Mouse (Mus musculus) right cerebral cortex, postnatal 10 days (tissue): ENCODE measurements around the gene Krt25.
A peak's percentile ranks its signal among the peaks of the same experiment; 100 is the strongest.

Experiments
- DNase-seq, 2 experiments: peaks; one replicate each; pipeline ENCODE4 v3.0.0; 2021; ENCODE audit warnings: low spot score in 2 of 2

The Krt25 gene

DNA sequence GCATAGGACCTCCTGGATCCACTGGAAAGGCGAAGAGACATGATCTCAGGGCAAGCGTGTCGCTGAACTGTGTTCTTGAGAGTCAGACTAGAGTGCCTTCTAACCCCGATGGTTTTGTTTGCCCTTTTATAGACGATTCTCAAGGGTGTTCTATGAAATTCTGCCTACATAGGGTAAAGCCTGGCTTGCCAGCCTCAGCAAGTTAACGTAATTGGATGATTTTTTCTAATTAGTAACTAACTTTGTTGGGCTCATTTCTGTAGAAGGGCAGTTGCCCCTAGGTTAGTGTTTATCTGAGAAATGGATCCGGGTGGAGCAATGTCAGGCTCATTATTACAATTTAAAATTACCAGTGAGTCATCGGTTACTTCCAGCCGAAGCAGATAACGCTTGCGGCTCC is at the start of gene Krt25:
Gene Krt25 (minus strand): TSS at position 101 of the 400 bp plus-strand sequence.
- DNase-seq, result no peak

GRCm38 (mm10) chr11:99369853-99370451 is 47.2 kb upstream of the Krt25 start:
- DNase-seq, result peak; percentile 74 to 83

DNA sequence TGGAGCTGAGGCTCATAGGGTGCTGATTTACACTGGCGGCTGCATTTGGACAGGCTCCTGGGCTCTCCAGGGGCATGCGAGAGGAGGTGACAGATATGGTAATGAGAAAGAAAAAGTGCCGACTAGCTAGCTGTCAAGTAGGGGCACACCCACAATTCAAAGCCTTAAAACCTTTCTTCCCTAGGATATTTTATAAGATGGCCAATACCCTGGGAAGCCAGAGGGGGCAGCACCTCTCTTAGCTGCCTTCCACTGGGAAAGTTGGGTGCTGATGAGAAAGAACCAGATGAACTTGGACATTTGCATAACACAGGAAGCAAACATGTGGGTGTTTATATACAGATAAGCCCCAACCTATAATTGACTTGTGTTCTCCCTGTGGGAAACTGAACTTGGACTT is 46.5 kb upstream of the Krt25 start:
- DNase-seq, result no peak

- DNase-seq, result no peak
Measured at GRCm38 (mm10) chr11:99366791-99367190, 44.0 kb upstream of the Krt25 start.

DNA sequence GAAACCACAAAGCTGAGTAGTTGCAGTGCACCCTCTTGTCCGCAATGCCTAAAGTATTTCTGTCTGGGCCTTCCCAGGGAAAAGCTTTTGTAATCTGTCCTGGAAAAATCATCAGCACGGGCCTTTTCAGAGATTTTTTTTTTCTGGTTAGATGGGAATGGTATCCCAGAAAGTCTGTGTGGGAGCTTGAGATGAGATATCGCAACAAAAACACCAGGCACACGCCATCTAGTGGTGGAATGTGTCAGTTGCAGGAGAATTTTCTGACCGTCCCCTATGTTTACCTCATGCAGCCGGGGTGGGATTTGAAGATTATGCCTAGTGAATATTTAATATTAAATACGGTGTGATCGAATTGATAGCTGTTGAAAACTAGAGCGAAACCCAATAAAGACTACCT is 41.7 kb upstream of the Krt25 start:
- peak; percentile 50 for DNase-seq

DNA sequence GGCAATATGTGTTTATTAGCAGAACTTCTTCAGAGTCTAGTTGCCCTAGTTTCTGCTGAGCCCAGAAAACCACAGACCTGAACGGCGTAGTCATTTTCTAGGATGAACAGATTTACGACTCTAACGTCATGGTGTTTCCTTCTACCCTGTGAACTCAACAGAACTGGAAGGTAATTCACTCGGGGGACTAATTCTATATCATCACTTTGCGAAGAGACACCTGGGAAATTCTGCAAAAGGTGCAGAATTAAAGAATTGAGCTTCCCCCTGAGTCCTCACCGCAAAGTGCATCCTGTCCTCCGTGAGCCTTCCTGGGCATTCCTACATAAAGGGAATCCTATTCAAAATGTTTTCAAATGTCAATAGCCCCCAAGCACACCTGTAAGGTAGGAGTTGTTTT is 38.7 kb upstream of the Krt25 start:
- DNase-seq, result no peak

- no peak for DNase-seq
Measured at GRCm38 (mm10) chr11:99351004-99351403, 28.3 kb upstream of the Krt25 start, which contains the start of gene Krt27. Gene Krt27 (minus strand): TSS chr11:99351104.

- DNase-seq, result peak in 1 of 2 experiments; percentile 30
Measured at GRCm38 (mm10) chr11:99339299-99339847, 16.6 kb upstream of the Krt25 start.

- no peak for DNase-seq
Measured at GRCm38 (mm10) chr11:99337866-99338265, 15.1 kb upstream of the Krt25 start, which contains the start of gene Krt26. Gene Krt26 (minus strand): TSS chr11:99337966.

DNA sequence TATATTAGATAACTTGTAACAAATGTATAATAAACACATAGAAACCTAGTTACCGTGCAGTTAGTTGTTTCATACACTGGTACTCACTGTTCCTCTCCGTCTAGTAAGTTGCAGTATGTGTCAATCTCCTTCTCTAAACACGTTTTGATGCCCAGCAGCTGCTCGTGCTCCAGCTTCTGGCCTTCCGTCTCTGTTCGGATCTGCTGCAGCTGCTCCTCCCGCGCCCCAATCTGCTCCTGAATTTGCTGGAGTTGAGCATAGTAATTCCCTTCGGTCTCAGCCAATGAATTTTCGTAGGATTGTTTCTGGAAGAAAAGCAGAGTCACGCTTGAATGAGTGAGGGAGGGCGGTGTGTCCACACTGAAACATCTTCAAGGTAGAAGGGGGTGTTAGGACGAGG is 10.7 kb upstream of the Krt25 start:
- peak; percentile 62 to 76 for DNase-seq

DNA sequence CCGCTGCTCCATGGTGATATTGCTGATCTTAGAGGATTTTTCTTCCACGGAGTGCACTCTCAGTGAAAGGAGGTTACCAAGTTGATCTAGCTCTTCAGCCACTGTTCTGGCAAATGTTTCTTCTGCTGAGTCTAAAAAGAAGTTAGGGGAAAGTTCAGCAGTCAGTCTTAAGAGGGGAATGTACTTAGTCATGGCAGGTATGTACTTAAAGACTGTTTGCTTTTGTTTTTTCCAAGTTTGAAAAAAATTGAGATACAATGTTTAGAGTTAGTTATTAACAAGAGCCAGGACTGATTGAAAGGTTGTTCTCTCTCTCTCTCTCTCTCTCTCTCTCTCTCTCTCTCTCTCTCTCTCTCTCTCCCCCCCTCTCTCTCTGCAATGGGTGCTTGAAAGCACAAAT is 6.9 kb upstream of the Krt25 start:
- DNase-seq, result no peak

DNA sequence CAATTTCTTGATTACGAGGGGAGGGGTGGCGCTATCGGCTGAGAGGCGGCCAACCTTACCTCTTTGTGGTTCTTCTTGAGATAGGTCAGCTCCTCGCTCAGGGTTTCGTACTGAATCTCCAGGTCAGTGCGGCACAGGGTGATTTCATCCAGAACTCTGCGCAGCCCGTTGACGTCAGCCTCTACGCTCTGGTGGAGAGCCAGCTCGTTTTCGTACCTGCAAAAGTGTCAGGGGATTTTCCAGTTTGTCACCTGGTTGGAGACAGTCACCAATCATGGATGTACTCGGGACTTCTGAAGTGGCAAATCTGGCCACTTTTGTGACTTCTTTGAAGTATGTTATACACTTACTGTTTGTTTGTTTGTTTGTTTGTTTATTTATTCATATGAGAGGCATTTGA is 1.7 kb downstream of the Krt25 start:
- no peak for DNase-seq

DNA sequence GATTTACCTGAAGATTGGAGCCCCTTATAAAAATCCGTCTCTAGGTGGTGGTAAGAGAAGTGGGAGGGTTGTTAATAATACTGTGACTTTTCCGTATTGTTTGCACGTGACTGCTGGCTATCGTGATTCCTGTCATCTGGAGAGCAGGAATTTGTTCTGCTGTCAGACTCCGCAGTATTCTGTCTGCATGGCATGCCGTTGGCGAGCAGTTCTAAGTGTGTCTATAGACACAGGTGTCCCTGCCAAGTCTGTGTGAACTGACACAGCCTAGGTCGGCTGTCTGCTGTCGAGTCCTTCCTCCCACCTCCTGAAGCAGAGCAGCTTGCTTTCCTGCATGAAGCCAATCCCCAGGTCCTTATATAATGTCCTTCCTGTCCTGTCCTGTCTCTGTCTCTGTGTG is 3.6 kb downstream of the Krt25 start:
- DNase-seq, result no peak

DNA sequence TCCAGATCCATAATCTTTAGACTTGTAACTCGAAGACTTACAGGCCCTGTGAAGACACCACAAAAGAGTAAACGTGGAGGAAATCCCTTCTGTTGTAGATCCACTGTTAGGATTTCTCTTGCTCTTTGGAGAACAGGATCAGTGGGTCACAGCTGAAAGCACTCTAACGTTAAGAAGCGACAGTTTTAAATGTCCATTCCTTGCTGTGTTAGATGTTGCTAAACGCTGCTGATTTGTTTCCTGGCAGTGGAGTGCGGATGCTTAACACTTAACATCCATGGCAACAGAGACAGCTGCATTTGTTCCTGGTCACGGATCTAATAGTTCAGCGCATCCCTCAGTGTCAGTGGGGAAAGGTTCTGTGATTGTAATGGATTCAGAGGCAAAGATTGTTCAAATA is 6.2 kb downstream of the Krt25 start:
- DNase-seq, result no peak

- DNase-seq, result no peak
Measured at GRCm38 (mm10) chr11:99314594-99314993, 8.2 kb downstream of the Krt25 start.

DNA sequence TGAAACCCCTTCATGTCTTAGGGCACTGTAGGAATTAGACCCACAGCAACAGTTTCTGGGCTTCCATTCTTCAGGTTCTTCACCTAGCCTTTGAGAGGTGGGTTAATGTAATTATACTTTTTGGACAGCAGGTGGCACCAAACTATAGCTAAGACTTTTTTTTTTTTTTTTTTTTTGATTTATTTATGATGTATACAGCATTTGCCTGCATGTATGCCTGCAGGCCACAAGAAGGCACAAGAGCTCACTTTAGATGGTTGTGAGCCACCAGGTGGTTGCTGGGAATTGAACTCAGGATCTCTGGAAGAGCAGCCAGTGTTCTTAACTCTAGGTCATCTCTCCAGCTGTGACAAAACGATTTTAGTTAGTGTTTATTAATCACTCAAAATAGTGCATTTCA is 11.9 kb downstream of the Krt25 start:
- no peak for DNase-seq

DNA sequence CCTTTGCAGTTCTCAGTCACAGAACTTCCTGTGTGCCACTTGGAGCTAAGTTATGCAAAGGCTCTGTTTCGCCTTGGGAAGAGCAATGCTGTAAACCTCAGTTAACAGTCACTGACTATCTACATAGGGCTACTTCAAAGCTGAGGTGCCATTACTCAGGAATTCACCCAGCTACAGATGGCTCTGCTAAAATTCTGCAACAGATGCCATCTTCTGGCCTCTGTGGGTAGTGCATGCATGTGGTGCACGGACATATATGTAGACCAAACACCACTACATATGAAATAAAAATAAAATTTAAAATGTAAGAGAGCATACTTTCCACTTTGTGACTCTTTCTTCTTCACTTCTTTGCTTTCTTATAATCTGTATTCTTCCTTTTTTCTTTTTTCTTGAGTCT is 15.2 kb downstream of the Krt25 start:
- DNase-seq, result peak; percentile 68 to 72

GRCm38 (mm10) chr11:99295039-99295438 is 27.7 kb downstream of the Krt25 start:
- DNase-seq, result no peak

DNA sequence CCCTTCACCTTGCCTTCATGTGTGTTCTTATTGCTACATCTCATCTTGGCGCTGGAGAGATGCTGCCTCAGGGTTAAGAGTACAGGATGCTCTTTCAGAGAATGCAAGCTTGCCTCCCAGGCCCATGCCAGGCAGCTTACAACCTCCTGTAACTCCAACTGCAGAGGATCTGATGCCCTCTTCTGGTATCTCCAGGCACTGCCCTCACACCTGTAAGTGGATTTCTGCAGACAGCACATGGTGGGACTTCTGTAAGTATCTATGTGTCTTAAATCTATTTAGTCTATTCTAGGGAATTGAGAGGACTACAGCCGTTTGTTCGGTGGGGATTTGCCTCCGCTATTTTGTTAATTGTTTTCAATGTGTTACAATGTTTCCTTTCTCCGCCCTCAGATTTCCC is 29.9 kb downstream of the Krt25 start:
- DNase-seq, result peak; percentile 43 to 59

DNA sequence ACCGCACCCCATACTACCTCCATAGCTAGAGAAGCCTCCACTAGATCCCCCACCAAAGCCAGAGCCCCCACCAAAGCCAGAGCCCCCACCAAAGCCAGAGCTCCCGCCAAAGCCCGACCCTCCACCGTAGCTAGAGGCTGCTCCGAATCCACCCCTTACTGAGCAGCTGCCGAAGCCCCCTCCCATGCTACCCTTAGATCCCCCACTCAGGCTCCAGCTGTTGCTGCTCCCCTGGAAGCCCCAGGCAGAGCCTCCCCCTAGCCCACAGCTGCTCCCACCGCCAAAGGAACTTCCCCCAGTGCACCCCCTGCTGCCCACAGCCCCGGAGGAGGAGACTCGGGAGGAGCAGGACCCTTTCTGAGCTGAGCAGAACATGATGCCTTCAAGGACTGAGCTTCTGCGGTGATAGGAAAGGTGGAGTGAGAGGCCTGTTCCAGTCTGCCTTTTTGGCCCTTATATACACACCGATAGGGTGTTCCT is 37.9 kb downstream of the Krt25 start, which contains the start of gene Krt24:
Gene Krt24 (minus strand): TSS at position 430 of the 480 bp plus-strand sequence.
- no peak for DNase-seq

- no peak for DNase-seq
Measured at GRCm38 (mm10) chr11:99284011-99284410, 38.7 kb downstream of the Krt25 start.

DNA sequence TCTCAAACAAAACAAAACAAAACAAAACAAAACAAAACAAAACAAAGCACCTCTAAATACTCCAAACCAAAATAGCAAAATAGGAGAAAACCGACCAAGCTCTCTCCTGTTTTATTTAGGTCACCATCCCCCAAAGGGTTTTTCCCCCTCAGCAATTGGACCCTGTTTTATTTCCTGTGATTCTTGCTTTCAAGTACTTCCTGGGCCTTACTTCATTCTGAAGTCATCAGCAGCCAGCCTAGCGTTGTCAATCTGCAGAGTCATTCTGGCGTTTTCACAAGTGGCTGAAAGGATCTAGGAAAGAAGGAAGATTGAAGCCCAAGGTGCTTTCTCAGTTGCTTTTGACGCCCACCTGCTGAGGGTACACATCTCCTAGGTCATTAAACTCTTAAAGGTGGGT is 39.4 kb downstream of the Krt25 start:
- no peak for DNase-seq

DNA sequence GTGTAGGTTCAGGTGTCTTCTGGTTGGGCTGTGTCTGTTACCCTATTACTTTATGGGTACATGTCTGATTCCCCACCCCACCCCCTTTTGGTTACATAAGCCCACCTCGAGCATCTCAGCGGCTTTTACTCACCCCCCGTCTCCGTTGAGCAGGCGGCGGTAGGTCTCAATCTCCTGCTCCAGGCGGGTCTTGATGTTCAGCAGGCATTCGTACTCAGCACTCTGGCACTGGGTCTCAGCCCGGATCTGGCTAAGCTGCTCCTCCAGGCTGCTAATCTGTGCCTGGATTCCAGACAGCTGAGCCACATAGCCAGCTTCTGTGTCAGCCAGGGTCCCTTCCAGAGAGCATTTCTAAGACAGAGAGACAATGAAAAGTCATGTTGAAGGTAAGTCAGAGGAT is 41.6 kb downstream of the Krt25 start:
- DNase-seq, result no peak

GRCm38 (mm10) chr11:99279986-99280385 is 42.8 kb downstream of the Krt25 start:
- DNase-seq, result no peak
